ENCODE assay signal across 8 mouse cellular contexts in genomic region chr1:136132386-136133201, GRCm38 (mm10). TPM values are rescaled to one million over a fixed set of nuclear protein-coding genes. Genes with fewer than 3 reads are reported as not detected.
DNase-seq lines count a peak whose midpoint lies in the region; ATAC-seq lines count a peak whose summit lies in the region.

No protein-coding gene starts in this region.

- H3K4me3 ChIP-seq in neural tube, embryonic 11.5 days (ENCODE audit: low read depth, low read length): peak overlapping the region; percentile 72
- H3K4me3 ChIP-seq in liver, embryonic 16.5 days (ENCODE audit: low read depth, low read length): peak overlapping the region; percentile 69

- DNase-seq in cerebellum, adult 11-12 months: peak; percentile 42
- no peak for DNase-seq in cerebellum, postnatal 4 days (ENCODE audit: low spot score in 2 of 2)
- DNase-seq in neural tube, embryonic 11.5 days (ENCODE audit: low spot score): no peak
- DNase-seq in neural tube, embryonic 10.5 days (ENCODE audit: extremely low spot score, low spot score): no peak
- peak; percentile 86 for DNase-seq in thymus, postnatal 0 days (ENCODE audit: low spot score)
- no peak for DNase-seq in frontal cortex, postnatal 10 days (ENCODE audit: low spot score in 2 of 2)
- DNase-seq in right cerebral cortex, postnatal 4 days: no peak

- H3K4me1 ChIP-seq in neural tube, embryonic 11.5 days (ENCODE audit: control insufficient read depth, insufficient read depth, low read length): peaks cover 51% of the 10 kb centered on the region
- peaks cover 45% of the 10 kb centered on the region for H3K4me1 ChIP-seq in liver, embryonic 16.5 days (ENCODE audit: control insufficient read depth, low read depth, low read length)

- ATAC-seq in neural tube, embryonic 11.5 days (ENCODE audit: insufficient read depth, low FRiP score, low TSS enrichment): no peak
- ATAC-seq in liver, embryonic 16.5 days (ENCODE audit: low read depth): no peak

- H3K36me3 ChIP-seq in neural tube, embryonic 11.5 days (ENCODE audit: control insufficient read depth, insufficient read depth, low read length): no peaks in the 10 kb centered on the region
- no peaks in the 10 kb centered on the region for H3K36me3 ChIP-seq in liver, embryonic 16.5 days (ENCODE audit: control insufficient read depth, insufficient read depth)

- no peaks in the 10 kb centered on the region for H3K27me3 ChIP-seq in neural tube, embryonic 11.5 days (ENCODE audit: control insufficient read depth, insufficient read depth, low read length)
- H3K27me3 ChIP-seq in liver, embryonic 16.5 days (ENCODE audit: control insufficient read depth, insufficient read depth, low read depth, low read length): peaks cover 3% of the 10 kb centered on the region

- H3K27ac ChIP-seq in neural tube, embryonic 11.5 days (ENCODE audit: low read depth, low read length): peak overlapping the region; percentile 51; the same call in 1 of the 2 replicates
- H3K27ac ChIP-seq in liver, embryonic 16.5 days (ENCODE audit: low read length): no peak overlapping the region

- no peaks in the 10 kb centered on the region for H3K9me3 ChIP-seq in neural tube, embryonic 11.5 days (ENCODE audit: control insufficient read depth, low read length)
- H3K9me3 ChIP-seq in liver, embryonic 16.5 days (replicated peaks; ENCODE audit: control insufficient read depth, low read length): no peaks in the 10 kb centered on the region

- H3K4me2 ChIP-seq in neural tube, embryonic 11.5 days (ENCODE audit: low read depth): peak overlapping the region; percentile 74
- peak overlapping the region; percentile 93 for H3K4me2 ChIP-seq in liver, embryonic 16.5 days (ENCODE audit: low read depth, low read length)

- WGBS in neural tube, embryonic 11.5 days: 29% methylated on average over 10 of the region's 10 CpGs
- WGBS in liver, embryonic 16.5 days (ENCODE audit: insufficient replicate concordance): 32% methylated on average over 10 of the region's 10 CpGs

- peak overlapping the region; percentile 82 for H3K9ac ChIP-seq in neural tube, embryonic 11.5 days (ENCODE audit: low read length)
- H3K9ac ChIP-seq in liver, embryonic 16.5 days (ENCODE audit: low read depth, low read length): no peak overlapping the region

RNA-seq across cellular contexts. Expression of gene Kif21b, which starts 1.4 kb away (rescaled TPM):
- polyA plus RNA-seq in neural tube, embryonic 11.5 days (2014; fragmentation: Nextera tagmentation; extraction: Ambion mirVana): 14.3 and 17.0 TPM in 2 replicates
- polyA plus RNA-seq in liver, embryonic 16.5 days (2015; fragmentation: Nextera tagmentation; extraction: Ambion mirVana): 1.3 TPM in 2 replicates
- 14.8 and 20.3 TPM in 2 replicates for polyA plus RNA-seq in thymus, postnatal 0 days (2015; fragmentation: Nextera tagmentation; extraction: Ambion mirVana)

Comparison
In these comparisons a context has a peak if more than half of its experiments do, and no peak if none do; other contexts are left out.
1. DNase-seq: peak in cerebellum, adult 11-12 months (single experiment) and thymus, postnatal 0 days (single experiment); none in cerebellum, postnatal 4 days (0 of 2), neural tube, embryonic 11.5 days (single experiment), neural tube, embryonic 10.5 days (single experiment), frontal cortex, postnatal 10 days (0 of 2) and right cerebral cortex, postnatal 4 days (single experiment).